Mouse (Mus musculus): ENCODE data around the gene Nell2. TPM values are rescaled to one million over a fixed set of nuclear protein-coding genes. Genes with fewer than 3 reads are reported as not detected.

Nell2 gene
- polyA plus RNA-seq, 1 experiment from 2014 or later = 13.5 TPM

- H3K4me2 ChIP-seq = no peak overlapping the region
- WGBS = 79% methylated on average over 12 of the region's 12 CpGs
- H3K4me1 ChIP-seq = no peaks in the 10 kb centered on the region
- H3K9me3 ChIP-seq = no peaks in the 10 kb centered on the region
- no peak overlapping the region for H3K4me3 ChIP-seq
- H3K27me3 ChIP-seq = 0 out of 2 replicates have a peak, but pooled peaks cover 2% of the 10 kb centered on the region
- H3K27ac ChIP-seq = no peak overlapping the region
- ATAC-seq (ENCODE audit: insufficient number of reproducible peaks, insufficient read depth, low FRiP score, low TSS enrichment, low read depth) = no peak
- H3K36me3 ChIP-seq = no peaks in the 10 kb centered on the region
- H3K9ac ChIP-seq = no peak overlapping the region
Observed at GRCm38 (mm10) chr15:95138709-95139409, 389.5 kb downstream of the Nell2 start.

GRCm38 (mm10) chr15:95137018-95137810, 391.1 kb downstream of the Nell2 start:
- ATAC-seq (ENCODE audit: insufficient number of reproducible peaks, insufficient read depth, low FRiP score, low TSS enrichment, low read depth) = no peak
- Histone ChIP-seq H3K27ac (no peak overlapping the region), H3K4me3 (no peak overlapping the region), H3K4me1 (no peaks in the 10 kb centered on the region), H3K9ac (no peak overlapping the region), H3K27me3 (0 out of 2 replicates have a peak, but pooled peaks cover 2% of the 10 kb centered on the region), H3K4me2 (no peak overlapping the region), H3K36me3 (no peaks in the 10 kb centered on the region), H3K9me3 (no peaks in the 10 kb centered on the region)
- 81% methylated on average over 10 of the region's 10 CpGs for WGBS

DNA sequence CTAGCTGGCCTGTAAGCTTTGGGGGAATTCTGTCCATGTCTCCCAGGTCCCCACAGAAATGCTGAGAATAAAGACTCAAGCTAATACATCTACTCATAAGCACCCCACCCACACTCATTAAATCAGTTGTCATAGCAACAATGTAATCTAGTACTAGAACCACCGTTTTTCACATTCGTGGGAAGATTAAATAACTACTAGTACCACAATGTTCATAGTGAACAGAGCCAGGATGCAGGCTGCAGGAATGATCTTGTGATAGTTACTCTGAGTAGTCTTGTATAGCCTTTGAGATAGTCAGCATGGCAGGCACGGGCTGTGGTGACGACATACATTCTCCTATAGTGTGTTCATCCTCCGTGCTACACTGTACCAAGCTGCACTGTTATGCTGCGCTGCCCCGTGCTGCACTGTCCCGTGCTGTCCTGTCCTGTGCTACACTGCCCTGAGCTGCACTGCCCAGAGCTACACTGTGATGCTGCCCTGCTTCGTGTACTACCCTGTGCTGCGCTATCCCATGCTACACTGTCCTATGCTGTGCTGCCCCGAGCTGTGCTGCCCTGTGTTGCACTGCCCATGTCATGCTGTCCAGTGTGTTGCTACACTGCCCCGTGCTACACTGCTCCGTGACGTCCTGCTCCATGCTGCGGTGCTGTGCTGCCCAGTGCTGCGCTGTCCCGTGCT, 392.3 kb downstream of the Nell2 start:
- H3K36me3 ChIP-seq = no peaks in the 10 kb centered on the region
- 87% methylated on average over 17 of the region's 17 CpGs for WGBS
- H3K27ac ChIP-seq = no peak overlapping the region
- no peak for ATAC-seq (ENCODE audit: insufficient number of reproducible peaks, insufficient read depth, low FRiP score, low TSS enrichment, low read depth)
- H3K27me3 ChIP-seq = 0 out of 2 replicates have a peak, but pooled peaks cover 2% of the 10 kb centered on the region
- no peak overlapping the region for H3K4me2 ChIP-seq
- no peaks in the 10 kb centered on the region for H3K4me1 ChIP-seq
- no peaks in the 10 kb centered on the region for H3K9me3 ChIP-seq
- H3K9ac ChIP-seq = no peak overlapping the region
- no peak overlapping the region for H3K4me3 ChIP-seq

DNA sequence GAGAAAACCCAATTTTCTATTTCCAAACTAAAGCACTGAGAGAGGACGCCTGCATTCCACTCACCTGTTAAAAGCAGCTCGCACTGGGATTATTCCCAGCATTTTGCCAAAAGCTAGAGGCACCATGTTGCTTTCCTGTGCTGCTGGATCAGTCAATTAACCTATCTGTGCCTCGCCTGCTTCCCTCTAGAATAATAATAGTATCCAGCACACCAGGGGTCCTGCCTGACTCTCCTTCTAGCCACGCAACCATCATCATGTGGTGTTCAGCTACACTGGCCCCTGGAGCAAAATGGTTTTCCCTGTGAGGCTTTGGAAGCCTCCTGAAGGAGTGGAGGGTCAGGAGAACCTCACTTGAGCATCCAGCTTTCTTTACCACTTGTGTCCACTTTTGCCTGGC, 397.0 kb downstream of the Nell2 start:
- Histone ChIP-seq H3K27ac (no peak overlapping the region), H3K36me3 (no peaks in the 10 kb centered on the region), H3K4me1 (no peaks in the 10 kb centered on the region), H3K9me3 (no peaks in the 10 kb centered on the region), H3K4me3 (no peak overlapping the region), H3K27me3 (no peaks in the 10 kb centered on the region), H3K4me2 (no peak overlapping the region), H3K9ac (no peak overlapping the region)
- 68% methylated on average over 4 of the region's 4 CpGs for WGBS
- ATAC-seq (ENCODE audit: insufficient number of reproducible peaks, insufficient read depth, low FRiP score, low TSS enrichment, low read depth) = no peak

DNA sequence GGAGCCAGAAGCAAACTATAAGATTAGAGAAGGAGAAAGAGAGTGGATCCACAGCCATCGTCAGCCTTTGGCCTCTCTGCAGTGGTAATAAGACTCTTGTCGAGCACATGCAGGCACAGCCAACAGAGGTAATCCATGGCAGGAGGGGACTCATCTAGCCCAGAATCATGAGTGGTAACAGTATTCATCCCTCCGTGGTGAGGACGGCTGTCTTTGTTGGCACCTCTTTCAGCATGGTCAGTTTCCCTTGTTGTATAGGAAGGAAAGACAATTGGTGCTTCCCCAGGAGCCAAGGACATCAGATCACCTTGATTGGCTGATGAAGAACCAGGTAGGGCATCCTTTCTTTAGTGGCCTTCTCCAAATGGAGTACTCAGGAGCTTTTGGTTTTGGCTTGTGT, 419.7 kb downstream of the Nell2 start:
- no peak for ATAC-seq (ENCODE audit: insufficient number of reproducible peaks, insufficient read depth, low FRiP score, low TSS enrichment, low read depth)

DNA sequence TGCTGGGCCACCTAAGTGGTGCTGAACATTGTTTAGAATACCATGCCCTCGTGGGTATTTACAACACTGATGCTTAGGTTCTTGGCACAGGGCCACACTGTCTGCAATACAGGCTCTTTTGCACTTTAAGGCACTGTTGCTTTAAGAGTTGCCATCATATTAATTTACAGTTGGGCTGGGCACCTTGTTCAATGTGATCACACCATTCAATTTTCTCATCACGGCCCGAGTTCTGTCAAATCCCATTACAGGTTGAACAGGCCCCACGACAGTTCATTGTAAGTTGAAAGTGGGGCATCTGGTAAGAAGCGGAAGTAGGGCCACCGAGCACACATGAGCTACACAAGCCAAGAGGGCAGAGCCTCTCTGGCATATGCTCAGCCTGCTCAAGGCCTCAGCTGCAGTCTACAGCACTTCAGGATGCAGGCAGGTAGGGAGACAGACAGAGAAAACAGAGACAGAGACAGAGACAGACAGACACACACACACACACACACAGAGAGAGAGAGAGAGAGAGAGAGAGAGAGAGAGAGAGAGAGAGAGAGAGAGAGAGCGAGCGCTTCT, 421.0 kb downstream of the Nell2 start:
- H3K9me3 ChIP-seq = no peaks in the 10 kb centered on the region
- H3K4me3 ChIP-seq = no peak overlapping the region
- WGBS = 68% methylated on average over 8 of the region's 8 CpGs
- no peak for ATAC-seq (ENCODE audit: insufficient number of reproducible peaks, insufficient read depth, low FRiP score, low TSS enrichment, low read depth)
- H3K4me1 ChIP-seq = no peaks in the 10 kb centered on the region
- H3K27me3 ChIP-seq = no peaks in the 10 kb centered on the region
- no peak overlapping the region for H3K27ac ChIP-seq
- H3K36me3 ChIP-seq = no peaks in the 10 kb centered on the region
- H3K4me2 ChIP-seq = no peak overlapping the region
- H3K9ac ChIP-seq = no peak overlapping the region

More for the DNA sequence above, 419.7 kb downstream of the Nell2 start:
- H3K4me3 ChIP-seq = no peak overlapping the region
- H3K9me3 ChIP-seq = no peaks in the 10 kb centered on the region
- H3K4me2 ChIP-seq = no peak overlapping the region
- H3K27me3 ChIP-seq = no peaks in the 10 kb centered on the region
- no peaks in the 10 kb centered on the region for H3K4me1 ChIP-seq
- 87% methylated on average over 4 of the region's 4 CpGs for WGBS
- H3K9ac ChIP-seq = no peak overlapping the region
- H3K36me3 ChIP-seq = no peaks in the 10 kb centered on the region
- H3K27ac ChIP-seq = no peak overlapping the region

DNA sequence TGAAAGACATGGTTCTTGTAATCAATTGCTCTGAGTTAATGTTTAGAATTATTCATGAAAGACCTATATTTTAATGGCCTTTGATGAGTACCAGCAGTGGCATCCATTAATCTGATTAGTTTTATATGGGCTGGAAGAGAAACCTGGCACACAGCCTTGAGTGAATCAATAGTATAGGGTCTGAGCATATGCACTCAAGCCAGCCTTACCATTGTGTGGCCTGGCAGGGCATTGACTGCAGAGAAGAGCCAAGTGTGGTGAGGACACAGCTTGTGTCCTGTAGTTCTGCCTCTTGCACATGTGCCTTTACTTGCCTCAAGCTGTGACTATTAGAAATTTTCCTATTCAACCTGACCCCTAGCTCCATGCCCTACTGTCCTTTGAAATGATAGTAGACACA, 426.8 kb downstream of the Nell2 start:
- no peak for ATAC-seq (ENCODE audit: insufficient number of reproducible peaks, insufficient read depth, low FRiP score, low TSS enrichment, low read depth)
- Histone ChIP-seq H3K36me3 (no peaks in the 10 kb centered on the region), H3K4me2 (no peak overlapping the region), H3K4me3 (no peak overlapping the region), H3K9me3 (no peaks in the 10 kb centered on the region), H3K27ac (no peak overlapping the region), H3K27me3 (no peaks in the 10 kb centered on the region; the same call in 1 of the 2 replicates), H3K4me1 (peaks cover 4% of the 10 kb centered on the region), H3K9ac (no peak overlapping the region)

- Histone ChIP-seq H3K9me3 (no peaks in the 10 kb centered on the region), H3K27me3 (no peaks in the 10 kb centered on the region; the same call in 1 of the 2 replicates), H3K27ac (no peak overlapping the region), H3K9ac (no peak overlapping the region), H3K36me3 (no peaks in the 10 kb centered on the region), H3K4me1 (peaks cover 4% of the 10 kb centered on the region), H3K4me3 (no peak overlapping the region), H3K4me2 (no peak overlapping the region)
- no peak for ATAC-seq (ENCODE audit: insufficient number of reproducible peaks, insufficient read depth, low FRiP score, low TSS enrichment, low read depth)
- WGBS = 89% methylated on average over 7 of the region's 7 CpGs
Observed at GRCm38 (mm10) chr15:95100133-95100532, 428.2 kb downstream of the Nell2 start.

DNA sequence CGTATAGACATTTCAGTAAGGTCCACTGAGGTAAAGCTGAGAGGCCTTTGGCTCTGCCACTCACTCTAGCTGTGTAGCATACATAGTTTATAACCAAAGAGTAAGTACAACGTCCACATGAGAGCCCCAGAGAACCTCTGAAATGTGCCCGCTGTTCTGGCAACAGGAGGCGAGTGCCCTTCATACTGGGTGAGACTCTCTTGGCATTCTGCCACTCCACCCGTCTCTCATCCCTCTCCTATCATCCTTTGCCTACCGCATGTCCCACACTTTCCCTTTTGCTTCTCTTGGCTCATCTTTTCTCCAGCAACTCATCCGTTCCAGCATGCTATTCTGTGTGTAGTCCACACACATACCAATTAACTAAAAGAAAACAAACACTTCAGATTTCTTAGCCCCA, 442.4 kb downstream of the Nell2 start:
- ATAC-seq (ENCODE audit: insufficient number of reproducible peaks, insufficient read depth, low FRiP score, low TSS enrichment, low read depth) = no peak
- Histone ChIP-seq H3K27ac (no peak overlapping the region), H3K4me3 (no peak overlapping the region), H3K4me1 (no peaks in the 10 kb centered on the region), H3K27me3 (no peaks in the 10 kb centered on the region), H3K9me3 (no peaks in the 10 kb centered on the region), H3K4me2 (no peak overlapping the region), H3K9ac (no peak overlapping the region), H3K36me3 (no peaks in the 10 kb centered on the region)
- 83% methylated on average over 7 of the region's 7 CpGs for WGBS

DNA sequence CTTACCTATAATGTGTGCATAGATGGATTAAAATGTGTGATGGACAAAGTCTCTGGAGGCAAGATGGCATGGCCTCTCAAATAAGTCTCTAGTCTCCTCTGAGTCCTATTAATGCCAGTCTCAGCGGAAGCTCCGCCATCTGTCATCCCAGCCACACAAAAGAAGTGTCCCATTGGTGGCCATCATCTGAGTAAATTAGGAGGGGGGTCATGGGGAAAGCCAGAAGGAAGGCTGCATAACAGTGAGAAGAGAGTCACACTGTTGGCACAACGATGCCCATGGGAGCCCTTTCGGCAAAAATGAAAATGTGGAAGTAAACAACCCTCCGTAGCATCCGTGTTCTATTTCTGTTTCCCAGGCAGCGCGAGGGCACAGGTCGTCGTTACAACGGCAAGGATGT, 446.7 kb downstream of the Nell2 start:
- no peaks in the 10 kb centered on the region for H3K27me3 ChIP-seq
- no peaks in the 10 kb centered on the region; the same call in 1 of the 2 replicates for H3K9me3 ChIP-seq
- no peak overlapping the region for H3K9ac ChIP-seq
- WGBS = 90% methylated on average over 11 of the region's 11 CpGs
- ATAC-seq (ENCODE audit: insufficient number of reproducible peaks, insufficient read depth, low FRiP score, low TSS enrichment, low read depth) = no peak
- no peak overlapping the region for H3K4me2 ChIP-seq
- no peak overlapping the region for H3K4me3 ChIP-seq
- H3K36me3 ChIP-seq = no peaks in the 10 kb centered on the region
- no peaks in the 10 kb centered on the region for H3K4me1 ChIP-seq
- no peak overlapping the region for H3K27ac ChIP-seq

DNA sequence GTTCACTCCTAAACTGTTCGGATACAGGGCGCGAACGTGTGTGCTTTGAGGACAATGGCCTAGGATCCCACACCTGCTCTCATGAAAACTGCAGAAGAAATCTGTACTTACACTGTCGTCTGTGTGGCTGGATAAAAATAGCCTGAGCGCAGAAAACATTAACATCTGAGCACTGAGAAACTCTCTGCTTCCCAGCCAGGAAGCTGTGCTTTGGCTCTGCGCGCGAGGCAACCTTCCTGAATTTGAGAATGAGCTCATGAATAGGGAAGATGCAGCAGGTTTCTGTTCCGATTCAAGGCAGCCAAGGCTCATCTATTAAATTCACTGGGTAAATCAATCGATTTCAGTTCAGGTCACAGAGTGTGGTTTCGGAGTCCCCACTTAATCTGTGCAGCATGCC, 453.0 kb downstream of the Nell2 start:
- Histone ChIP-seq H3K4me2 (no peak overlapping the region), H3K4me1 (no peaks in the 10 kb centered on the region), H3K36me3 (no peaks in the 10 kb centered on the region), H3K27me3 (no peaks in the 10 kb centered on the region), H3K9ac (no peak overlapping the region), H3K27ac (no peak overlapping the region), H3K4me3 (no peak overlapping the region), H3K9me3 (no peaks in the 10 kb centered on the region; the same call in 1 of the 2 replicates)
- ATAC-seq (ENCODE audit: insufficient number of reproducible peaks, insufficient read depth, low FRiP score, low TSS enrichment, low read depth) = no peak
- WGBS = 88% methylated on average over 12 of the region's 12 CpGs

Measured in embryonic facial prominence, embryonic 13.5 days (tissue).